Mouse (Mus musculus) heart, adult 2 months (tissue): ENCODE results near the gene Kcnn3.

Experiments
- CTCF ChIP-seq: fragments of 200-600 bp; IDR thresholded peaks from 2 replicates; pipeline ENCODE4 v1.8.1; 2022; ENCODE audit warnings: antibody characterized with exemption, mild to moderate bottlenecking, moderate library complexity
- EP300 ChIP-seq: fragments of 200-500 bp; IDR thresholded peaks from 2 replicates; pipeline ENCODE4 v1.6.1; 2011; ENCODE audit warnings: low read depth, low read length, control low read depth; ENCODE audit not compliant: insufficient read depth
- POLR2A ChIP-seq: fragments of 200-500 bp; IDR thresholded peaks from 2 replicates; pipeline ENCODE4 v1.6.1; 2011; ENCODE audit warnings: mild to moderate bottlenecking, low read depth, low read length, control low read depth; ENCODE audit not compliant: insufficient read depth

DNA sequence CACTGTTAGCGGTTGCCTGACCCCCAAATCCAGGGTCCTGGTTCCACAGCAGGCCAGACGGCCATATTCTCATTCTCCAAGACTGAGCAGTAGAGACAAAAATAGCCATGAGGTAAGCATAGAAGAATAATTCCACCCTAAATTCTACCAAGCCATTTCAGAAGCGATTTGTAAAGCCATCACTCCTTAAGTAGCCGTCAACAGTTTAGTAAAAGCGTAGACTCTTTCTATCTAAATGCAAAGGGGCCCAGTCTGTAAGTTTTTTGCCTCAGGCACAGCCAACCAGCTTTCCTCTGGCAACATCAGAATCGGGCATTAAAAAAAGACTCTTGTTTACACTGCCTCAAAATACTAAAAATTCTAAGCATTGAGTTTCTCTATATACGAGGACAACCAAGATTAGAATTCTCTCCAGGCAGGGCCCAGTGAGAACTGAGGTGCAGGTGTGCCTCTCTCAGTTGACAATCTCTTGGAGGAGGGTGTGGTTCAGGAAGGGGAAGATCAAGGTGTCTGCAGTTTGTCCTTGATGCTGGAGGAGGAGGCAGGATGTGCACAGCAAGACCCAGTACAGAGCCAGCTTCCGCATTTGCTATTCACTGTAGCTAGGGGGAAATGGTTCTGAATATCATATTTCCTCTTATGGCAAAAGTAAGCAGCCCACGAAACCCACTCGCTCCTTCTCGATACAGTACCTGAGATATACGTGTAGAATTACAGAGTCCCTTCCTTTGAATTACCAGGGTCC is 152.8 kb downstream of the Kcnn3 start:
- TF ChIP-seq POLR2A (no peak), CTCF (no peak), EP300 (no peak)
